Mouse (Mus musculus) liver, postnatal 0 days (tissue): ENCODE data around the gene Nr1i3. TPM values are rescaled to one million over a fixed set of nuclear protein-coding genes. Genes with fewer than 3 reads are reported as not detected.
A peak's percentile ranks its signal among the peaks of the same experiment; 100 is the strongest.

Source experiments
- ATAC-seq: fragments of 200-750 bp; cut with Nextera tagmentation; 2 replicates; pipeline ENCODE4 v1.8.0; 2017; ENCODE audit warnings: mild to moderate bottlenecking, moderate library complexity
- DNase-seq: peaks from one replicate; pipeline ENCODE4 v3.0.0-alpha.2; 2016
- H3K27ac ChIP-seq: fragments of 300-500 bp; sonication (generic); 2 replicates; pipeline ENCODE4 v1.5.1; 2014; ENCODE audit warnings: antibody characterized with exemption, moderate library complexity, mild to moderate bottlenecking, low read depth
- H3K27me3 ChIP-seq: fragments of 300-500 bp; sonication (generic); 2 replicates; pipeline ENCODE4 v1.6.1; 2014; ENCODE audit warnings: low read length, control low read depth, mixed read lengths; ENCODE audit not compliant: insufficient read depth
- H3K36me3 ChIP-seq: fragments of 300-500 bp; sonication (generic); replicated peaks from 2 replicates; pipeline ENCODE4 v1.6.1; 2014; ENCODE audit warnings: mild to moderate bottlenecking, control low read depth, low read length, moderate library complexity, mixed read lengths; ENCODE audit not compliant: insufficient read depth
- H3K4me1 ChIP-seq: fragments of 300-500 bp; sonication (generic); 2 replicates; pipeline ENCODE4 v1.6.1; 2014; ENCODE audit warnings: antibody characterized with exemption, mild to moderate bottlenecking, control low read depth; ENCODE audit not compliant: insufficient read depth
- H3K4me2 ChIP-seq: fragments of 300-500 bp; sonication (generic); 2 replicates; pipeline ENCODE4 v1.6.1; 2014; ENCODE audit warnings: low read depth, mild to moderate bottlenecking, low read length, moderate library complexity, mixed read lengths
- H3K4me3 ChIP-seq: fragments of 300-500 bp; sonication (generic); 2 replicates; pipeline ENCODE4 v1.5.1; 2014; ENCODE audit warnings: low read depth, low read length
- H3K9ac ChIP-seq: fragments of 300-500 bp; sonication (generic); replicated peaks from 2 replicates; pipeline ENCODE4 v1.6.1; 2014; ENCODE audit warnings: mild to moderate bottlenecking, moderate library complexity
- H3K9me3 ChIP-seq: fragments of 300-500 bp; sonication (generic); 2 replicates; pipeline ENCODE4 v1.6.1; 2016; ENCODE audit warnings: mild to moderate bottlenecking, control low read depth, low read length, mixed read lengths
- CTCF ChIP-seq: sonication (generic); IDR thresholded peaks from 2 replicates; pipeline ENCODE4 v1.5.1; 2016; ENCODE audit warnings: antibody characterized with exemption, low read depth
- EP300 ChIP-seq: IDR thresholded peaks from 2 replicates; pipeline ENCODE4 v1.6.1; 2016; ENCODE audit warnings: antibody characterized with exemption, low read depth, mild to moderate bottlenecking
- WGBS: fragments of 180-500 bp; shearing (Covaris S2); extraction: QIAGEN DNeasy Blood & Tissue Kit; methylation state at CpG from one replicate; pipeline ENCODE4 v1.1.7; 2014; ENCODE audit not compliant: insufficient replicate concordance; 5-methylcytosine and 5-hydroxymethylcytosine counted together
- polyA plus RNA-seq: library from polyadenylated mRNA; unstranded; fragments of >200 nt; fragmentation: Nextera tagmentation; extraction: Ambion mirVana; gene quantifications from 2 replicates; pipeline ENCODE4 v1.2.1, GENCODE M21; 2015

Gene Nr1i3
- polyA plus RNA-seq, 1 experiment from 2014 or later = 53.1 TPM

- Histone ChIP-seq H3K9me3 (no peaks in the 10 kb centered on the region), H3K4me3 (no peak overlapping the region), H3K9ac (no peak overlapping the region; the same call in 1 of the 2 replicates), H3K27me3 (peaks cover 21% of the 10 kb centered on the region), H3K4me2 (peak overlapping the region; percentile 49; the same call in 1 of the 2 replicates), H3K27ac (no peak overlapping the region), H3K36me3 (no peaks in the 10 kb centered on the region), H3K4me1 (peaks cover 13% of the 10 kb centered on the region)
- 39% methylated on average over 11 of the region's 11 CpGs for WGBS
- no peak for TF ChIP-seq EP300
- TF ChIP-seq CTCF = no peak
- DNase-seq (no peak), ATAC-seq (no peak)
These were observed 19.6 kb upstream of the Nr1i3 start for GRCm38 (mm10) chr1:171193911-171194830.

- Histone ChIP-seq H3K4me2 (peak overlapping the region; percentile 77), H3K27me3 (peaks cover 21% of the 10 kb centered on the region), H3K9ac (peak overlapping the region; percentile 39), H3K4me1 (peaks cover 8% of the 10 kb centered on the region; the same call in 1 of the 2 replicates), H3K27ac (no peak overlapping the region), H3K4me3 (peak overlapping the region; percentile 57), H3K9me3 (no peaks in the 10 kb centered on the region), H3K36me3 (no peaks in the 10 kb centered on the region)
- DNase-seq (no peak), ATAC-seq (no peak)
- WGBS = 11% methylated on average over 20 of the region's 20 CpGs
- TF ChIP-seq EP300 (no peak), CTCF (no peak)
These were observed 18.5 kb upstream of the Nr1i3 start for GRCm38 (mm10) chr1:171195046-171195822.

DNA sequence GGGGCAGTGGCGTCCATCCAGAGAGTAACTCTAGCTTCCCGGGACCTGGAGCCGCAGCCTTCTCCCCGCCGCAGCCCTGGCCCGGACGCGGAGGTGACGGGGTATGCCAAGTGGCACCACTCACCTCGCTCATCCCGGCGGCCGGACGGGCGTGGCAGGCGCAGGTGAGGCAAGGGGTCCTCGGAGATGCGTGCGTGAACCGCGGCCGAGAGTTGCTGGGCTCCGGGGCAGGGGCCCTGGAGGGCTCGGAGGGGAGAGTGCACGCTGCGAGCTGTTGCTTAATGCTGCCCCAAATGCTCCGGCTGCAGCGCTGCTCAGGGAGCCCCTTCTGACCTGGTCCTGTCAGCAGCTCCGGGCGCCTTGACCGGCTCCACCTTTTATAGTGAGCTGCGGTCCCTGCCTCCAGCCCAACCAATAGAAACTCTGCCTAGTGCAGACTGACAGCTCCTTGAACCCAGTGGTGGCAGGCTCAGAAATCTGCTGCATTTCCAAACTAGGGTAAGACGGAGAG lies 17.8 kb upstream of the Nr1i3 start, which contains the start of gene Pcp4l1:
Gene Pcp4l1 (minus strand): TSS at position 382 of the 511 bp plus-strand sequence.
- ATAC-seq (peak; percentile 82), DNase-seq (peak; percentile 60)
- H3K27ac ChIP-seq = no peak within 1 kb of the TSS
- peak within 1 kb of the TSS; percentile 39 for H3K9ac ChIP-seq
- H3K4me1 ChIP-seq = peaks cover 8% of the 10 kb centered on the region; the same call in 1 of the 2 replicates
- peak within 1 kb of the TSS; percentile 57 for H3K4me3 ChIP-seq
- H3K27me3 ChIP-seq = peaks cover 21% of the 10 kb centered on the region
- no peaks in the 10 kb centered on the region for H3K36me3 ChIP-seq
- TF ChIP-seq CTCF (no peak), EP300 (no peak)
- H3K4me2 ChIP-seq = peak within 1 kb of the TSS; percentile 77
- under 1% methylated on average over 32 of the region's 33 CpGs for WGBS
- H3K9me3 ChIP-seq = no peaks in the 10 kb centered on the region

- Histone ChIP-seq H3K9ac (no peak overlapping the region), H3K27ac (no peak overlapping the region), H3K4me3 (no peak overlapping the region), H3K9me3 (no peaks in the 10 kb centered on the region), H3K4me1 (peaks cover 8% of the 10 kb centered on the region; the same call in 1 of the 2 replicates), H3K36me3 (no peaks in the 10 kb centered on the region), H3K27me3 (peaks cover 17% of the 10 kb centered on the region; the same call in 1 of the 2 replicates), H3K4me2 (no peak overlapping the region)
- ATAC-seq (no peak), DNase-seq (no peak)
- TF ChIP-seq CTCF (no peak), EP300 (no peak)
- 64% methylated on average over 1 of the region's 1 CpGs for WGBS
These were observed 14.2 kb upstream of the Nr1i3 start for GRCm38 (mm10) chr1:171199532-171199931.

DNA sequence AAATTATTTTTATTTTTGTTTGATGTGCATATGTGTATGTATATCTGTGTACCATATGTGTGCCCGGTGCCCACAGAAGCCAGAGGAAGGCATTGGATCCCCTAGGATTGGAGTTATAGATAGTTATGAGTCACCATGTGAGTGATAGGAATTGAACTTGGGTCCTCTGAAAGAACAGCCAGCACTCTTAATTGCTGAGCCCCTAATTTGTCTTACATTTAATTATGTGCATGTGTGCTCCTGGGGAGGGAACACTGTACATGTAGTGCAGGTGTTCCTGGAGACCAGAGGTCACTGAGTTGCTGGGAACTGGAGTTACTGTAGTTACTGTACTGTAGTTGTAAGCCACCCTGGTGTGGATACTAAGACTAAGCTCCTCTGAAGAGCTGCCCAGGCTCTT lies 13.0 kb upstream of the Nr1i3 start:
- H3K4me1 ChIP-seq = peaks cover 6% of the 10 kb centered on the region; the same call in 1 of the 2 replicates
- DNase-seq (no peak), ATAC-seq (no peak)
- H3K4me3 ChIP-seq = no peak overlapping the region
- H3K9me3 ChIP-seq = no peaks in the 10 kb centered on the region
- WGBS = 93% methylated on average over 1 of the region's 1 CpGs
- no peak overlapping the region for H3K4me2 ChIP-seq
- no peak overlapping the region for H3K27ac ChIP-seq
- no peaks in the 10 kb centered on the region for H3K36me3 ChIP-seq
- peaks cover 9% of the 10 kb centered on the region; the same call in 1 of the 2 replicates for H3K27me3 ChIP-seq
- no peak overlapping the region for H3K9ac ChIP-seq
- TF ChIP-seq CTCF (no peak), EP300 (no peak)
